Mouse (Mus musculus) intestine, embryonic 14.5 days (tissue): ENCODE data around the gene Wrap73. TPM values are rescaled to one million over a fixed set of nuclear protein-coding genes. Genes with fewer than 3 reads are reported as not detected.

ENCODE experiments used
- ATAC-seq: fragments of 200-750 bp; cut with Nextera tagmentation; replicated peaks from 2 replicates; pipeline ENCODE4 v1.8.0; 2017; ENCODE audit warnings: low read depth, moderate number of reproducible peaks, moderate TSS enrichment, moderate library complexity; ENCODE audit not compliant: low FRiP score, low TSS enrichment
- DNase-seq: peaks from one replicate; pipeline ENCODE4 v3.0.0-alpha.2; 2018; ENCODE audit warnings: low spot score
- H3K27ac ChIP-seq: fragments of 300-500 bp; sonication (generic); 2 replicates; pipeline ENCODE4 v1.5.1; 2014; ENCODE audit warnings: low read depth, mild to moderate bottlenecking, control low read depth
- H3K27me3 ChIP-seq: fragments of 300-500 bp; sonication (generic); replicated peaks from 2 replicates; pipeline ENCODE4 v1.6.1; 2014; ENCODE audit warnings: low read length, control low read depth; ENCODE audit not compliant: control insufficient read depth, insufficient read depth
- H3K36me3 ChIP-seq: fragments of 300-500 bp; sonication (generic); 2 replicates; pipeline ENCODE4 v1.6.1; 2014; ENCODE audit warnings: low read length, control low read depth; ENCODE audit not compliant: control insufficient read depth, insufficient read depth
- H3K4me1 ChIP-seq: fragments of 300-500 bp; sonication (generic); replicated peaks from 2 replicates; pipeline ENCODE4 v1.6.1; 2014; ENCODE audit warnings: low read length, control low read depth, mixed read lengths; ENCODE audit not compliant: control insufficient read depth, insufficient read depth
- H3K4me2 ChIP-seq: fragments of 300-500 bp; sonication (generic); 2 replicates; pipeline ENCODE4 v1.6.1; 2014; ENCODE audit warnings: low read length
- H3K4me3 ChIP-seq: fragments of 300-500 bp; sonication (generic); 2 replicates; pipeline ENCODE4 v1.5.1; 2014; ENCODE audit warnings: low read depth, low read length, control low read depth, mixed read lengths
- H3K9ac ChIP-seq: fragments of 300-500 bp; sonication (generic); 2 replicates; pipeline ENCODE4 v1.6.1; 2014; ENCODE audit warnings: mild to moderate bottlenecking, low read length
- H3K9me3 ChIP-seq: fragments of 300-500 bp; sonication (generic); 2 replicates; pipeline ENCODE4 v1.6.1; 2016; ENCODE audit warnings: low read length, control low read depth; ENCODE audit not compliant: control insufficient read depth
- WGBS: fragments of 180-500 bp; shearing (Covaris S2); extraction: QIAGEN DNeasy Blood & Tissue Kit; methylation state at CpG from one replicate; pipeline ENCODE4 v1.1.7; 2014; 5-methylcytosine and 5-hydroxymethylcytosine counted together
- polyA plus RNA-seq: library from polyadenylated mRNA; unstranded; fragments of >200 nt; fragmentation: Nextera tagmentation; extraction: Ambion mirVana; gene quantifications from 2 replicates; pipeline ENCODE4 v1.2.1, GENCODE M21; 2014

Wrap73 gene
- polyA plus RNA-seq, 1 experiment from 2014 or later, result 32.7 TPM

- Histone ChIP-seq H3K36me3 (no peaks in the 10 kb centered on the region), H3K4me1 (peaks cover 9% of the 10 kb centered on the region), H3K9ac (no peak overlapping the region), H3K9me3 (no peaks in the 10 kb centered on the region), H3K27ac (no peak overlapping the region), H3K4me2 (no peak overlapping the region), H3K4me3 (no peak overlapping the region), H3K27me3 (no peaks in the 10 kb centered on the region)
- no peak for DNase-seq
- ATAC-seq, result no peak
- WGBS, result 57% methylated on average over 7 of the region's 7 CpGs
Observed at GRCm38 (mm10) chr4:154204532-154204931, 62.4 kb downstream of the Wrap73 start.

DNA sequence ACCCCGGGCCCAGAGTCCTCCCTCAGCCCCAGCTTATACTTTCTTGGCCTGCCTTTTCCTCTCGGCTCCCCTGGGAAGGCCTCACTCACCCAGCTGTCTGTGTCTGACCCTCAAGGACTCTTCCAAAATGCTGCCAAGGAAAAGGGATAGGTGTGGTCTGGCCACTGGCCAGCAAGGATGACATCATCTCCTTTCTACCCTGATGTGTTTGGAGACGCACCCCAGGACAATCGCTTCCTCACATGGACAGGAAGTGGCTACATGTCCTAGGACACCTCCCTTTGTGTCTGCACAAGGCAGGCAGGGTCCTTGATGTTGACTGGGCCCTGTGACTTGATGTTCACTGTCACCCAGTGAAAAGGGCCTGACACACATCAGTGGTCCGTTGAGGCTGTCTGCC, 63.2 kb downstream of the Wrap73 start:
- H3K27ac ChIP-seq, result no peak overlapping the region
- no peak for DNase-seq
- H3K4me1 ChIP-seq, result peaks cover 9% of the 10 kb centered on the region
- H3K9me3 ChIP-seq, result no peaks in the 10 kb centered on the region
- H3K27me3 ChIP-seq, result no peaks in the 10 kb centered on the region
- 54% methylated on average over 5 of the region's 5 CpGs for WGBS
- H3K9ac ChIP-seq, result no peak overlapping the region
- H3K4me3 ChIP-seq, result no peak overlapping the region
- no peak overlapping the region for H3K4me2 ChIP-seq
- ATAC-seq, result no peak
- H3K36me3 ChIP-seq, result no peaks in the 10 kb centered on the region

DNA sequence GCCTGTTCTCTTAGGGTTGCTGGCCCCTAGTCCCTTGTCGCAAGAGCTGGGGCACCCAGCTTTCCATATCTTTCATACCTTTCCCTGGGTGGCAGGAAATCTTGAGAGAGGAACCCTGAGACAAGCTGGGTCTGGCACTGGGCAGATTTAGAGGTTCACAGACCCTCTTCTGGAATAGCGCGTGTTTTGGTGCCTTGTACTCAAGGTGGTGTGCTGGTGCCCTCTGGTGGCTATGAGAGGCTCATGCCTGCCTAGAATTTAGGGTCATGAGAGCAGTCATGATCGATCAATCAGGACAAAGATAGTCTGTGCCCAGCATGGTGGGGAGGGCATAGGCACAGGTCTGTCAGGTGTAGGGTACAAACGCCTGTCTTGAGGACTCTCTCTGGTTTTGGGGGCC, 65.1 kb downstream of the Wrap73 start:
- Histone ChIP-seq H3K27ac (no peak overlapping the region), H3K36me3 (no peaks in the 10 kb centered on the region), H3K4me2 (no peak overlapping the region), H3K27me3 (no peaks in the 10 kb centered on the region), H3K9ac (no peak overlapping the region), H3K9me3 (no peaks in the 10 kb centered on the region), H3K4me3 (no peak overlapping the region), H3K4me1 (peaks cover 9% of the 10 kb centered on the region)
- ATAC-seq, result no peak
- peak; percentile 81 for DNase-seq
- WGBS, result 14% methylated on average over 5 of the region's 5 CpGs

DNA sequence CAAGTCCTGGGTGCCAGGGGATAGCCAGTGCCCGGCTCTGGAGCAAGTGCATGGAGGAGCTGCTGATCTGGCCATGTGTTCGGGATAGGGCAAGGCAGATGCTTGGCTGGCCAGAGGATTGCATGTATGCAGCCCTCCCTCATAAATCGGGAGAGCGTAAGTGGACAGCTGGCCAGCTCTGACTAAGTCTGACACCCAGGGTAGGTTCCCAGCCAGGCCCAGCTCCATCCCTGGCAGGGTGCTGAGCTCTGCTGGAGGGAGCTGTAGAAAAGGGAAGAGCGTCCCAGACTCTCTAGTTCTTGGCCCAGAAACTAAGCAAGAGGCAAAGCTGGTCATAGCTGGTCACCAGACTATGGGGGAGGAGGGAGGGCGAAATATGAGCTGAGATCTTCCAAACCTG, 66.9 kb downstream of the Wrap73 start:
- Histone ChIP-seq H3K9me3 (no peaks in the 10 kb centered on the region), H3K9ac (no peak overlapping the region), H3K27me3 (no peaks in the 10 kb centered on the region), H3K4me2 (no peak overlapping the region), H3K4me1 (peaks cover 13% of the 10 kb centered on the region), H3K36me3 (no peaks in the 10 kb centered on the region), H3K4me3 (no peak overlapping the region), H3K27ac (no peak overlapping the region)
- no peak for DNase-seq
- ATAC-seq, result no peak
- 62% methylated on average over 6 of the region's 6 CpGs for WGBS

GRCm38 (mm10) chr4:154209825-154210224, 67.7 kb downstream of the Wrap73 start:
- H3K4me2 ChIP-seq, result no peak overlapping the region
- WGBS, result 15% methylated on average over 3 of the region's 3 CpGs

GRCm38 (mm10) chr4:154211459-154211858, 69.3 kb downstream of the Wrap73 start:
- H3K9me3 ChIP-seq, result no peaks in the 10 kb centered on the region
- no peaks in the 10 kb centered on the region for H3K36me3 ChIP-seq
- H3K27ac ChIP-seq, result no peak overlapping the region
- no peak overlapping the region for H3K4me2 ChIP-seq
- H3K9ac ChIP-seq, result no peak overlapping the region
- H3K4me1 ChIP-seq, result 0 out of 2 replicates have a peak, but pooled peaks cover 8% of the 10 kb centered on the region
- ATAC-seq, result no peak
- DNase-seq, result no peak
- no peak overlapping the region for H3K4me3 ChIP-seq
- no peaks in the 10 kb centered on the region for H3K27me3 ChIP-seq
- WGBS, result 74% methylated on average over 13 of the region's 13 CpGs

More at GRCm38 (mm10) chr4:154209825-154210224, 67.7 kb downstream of the Wrap73 start:
- Histone ChIP-seq H3K9me3 (no peaks in the 10 kb centered on the region), H3K27me3 (no peaks in the 10 kb centered on the region), H3K4me1 (peaks cover 15% of the 10 kb centered on the region), H3K36me3 (no peaks in the 10 kb centered on the region), H3K4me3 (no peak overlapping the region), H3K9ac (no peak overlapping the region), H3K27ac (no peak overlapping the region)
- ATAC-seq (no peak), DNase-seq (no peak)

- no peak overlapping the region for H3K4me3 ChIP-seq
- no peak overlapping the region for H3K9ac ChIP-seq
- WGBS, result 39% methylated on average over 7 of the region's 7 CpGs
- no peak for ATAC-seq
- H3K27ac ChIP-seq, result no peak overlapping the region
- H3K4me1 ChIP-seq, result 0 out of 2 replicates have a peak, but pooled peaks cover 8% of the 10 kb centered on the region
- no peak for DNase-seq
- H3K9me3 ChIP-seq, result no peaks in the 10 kb centered on the region
- no peaks in the 10 kb centered on the region for H3K36me3 ChIP-seq
- H3K4me2 ChIP-seq, result no peak overlapping the region
- H3K27me3 ChIP-seq, result no peaks in the 10 kb centered on the region
Observed at GRCm38 (mm10) chr4:154213586-154213985, 71.4 kb downstream of the Wrap73 start.

GRCm38 (mm10) chr4:154214075-154214474, 71.9 kb downstream of the Wrap73 start:
- 3% methylated on average over 5 of the region's 5 CpGs for WGBS
- ATAC-seq, result no peak
- no peak overlapping the region for H3K27ac ChIP-seq

More at GRCm38 (mm10) chr4:154214075-154214474, 71.9 kb downstream of the Wrap73 start:
- Histone ChIP-seq H3K4me3 (no peak overlapping the region), H3K4me2 (no peak overlapping the region), H3K4me1 (0 out of 2 replicates have a peak, but pooled peaks cover 8% of the 10 kb centered on the region), H3K27me3 (no peaks in the 10 kb centered on the region), H3K9me3 (no peaks in the 10 kb centered on the region), H3K36me3 (no peaks in the 10 kb centered on the region), H3K9ac (no peak overlapping the region)
- DNase-seq, result no peak
